Mouse (Mus musculus) brain, embryonic 18.5 days (tissue): ENCODE results near the gene Mapk8ip1.
A peak's percentile ranks its signal among the peaks of the same experiment; 100 is the strongest.

Experiments used
- DNase-seq: peaks from one replicate; pipeline ENCODE4 v3.0.0-alpha.2; 2012; ENCODE audit warnings: low read depth, low spot score

Gene Mapk8ip1

GRCm38 (mm10) chr2:92401091-92401561 is at the start of gene Mapk8ip1:
Gene Mapk8ip1, minus strand, starts transcription at chr2:92401263.
- no peak for DNase-seq

GRCm38 (mm10) chr2:92447121-92447740 is 46.2 kb upstream of the Mapk8ip1 start:
- DNase-seq = no peak

- DNase-seq = no peak
Observed at GRCm38 (mm10) chr2:92446656-92447055, 45.6 kb upstream of the Mapk8ip1 start.

- no peak for DNase-seq
Observed at GRCm38 (mm10) chr2:92445890-92446289, 44.8 kb upstream of the Mapk8ip1 start.

- no peak for DNase-seq
Observed at GRCm38 (mm10) chr2:92444376-92444775, 43.3 kb upstream of the Mapk8ip1 start.

- DNase-seq = no peak
Observed at GRCm38 (mm10) chr2:92443313-92443712, 42.2 kb upstream of the Mapk8ip1 start.

GRCm38 (mm10) chr2:92442419-92443001 is 41.4 kb upstream of the Mapk8ip1 start:
- no peak for DNase-seq

- DNase-seq = no peak
Observed at GRCm38 (mm10) chr2:92440432-92440831, 39.4 kb upstream of the Mapk8ip1 start.

GRCm38 (mm10) chr2:92438567-92438966 is 37.5 kb upstream of the Mapk8ip1 start:
- DNase-seq = no peak

- no peak for DNase-seq
Observed at GRCm38 (mm10) chr2:92437875-92438274, 36.8 kb upstream of the Mapk8ip1 start.

- DNase-seq = no peak
Observed at GRCm38 (mm10) chr2:92437366-92437765, 36.3 kb upstream of the Mapk8ip1 start.

GRCm38 (mm10) chr2:92435023-92435422 is 34.0 kb upstream of the Mapk8ip1 start:
- DNase-seq = no peak

GRCm38 (mm10) chr2:92434375-92434745 is 33.3 kb upstream of the Mapk8ip1 start:
- DNase-seq = no peak

GRCm38 (mm10) chr2:92433578-92434374 is 32.7 kb upstream of the Mapk8ip1 start, which contains the start of gene Cry2:
Gene Cry2, minus strand, starts transcription at chr2:92434043.
- peak; percentile 98 for DNase-seq

- no peak for DNase-seq
Observed at GRCm38 (mm10) chr2:92432299-92433295, 31.5 kb upstream of the Mapk8ip1 start.

GRCm38 (mm10) chr2:92431611-92432179 is 30.6 kb upstream of the Mapk8ip1 start:
- DNase-seq = no peak

GRCm38 (mm10) chr2:92430723-92431541 is 29.9 kb upstream of the Mapk8ip1 start:
- DNase-seq = no peak

GRCm38 (mm10) chr2:92430089-92430488 is 29.0 kb upstream of the Mapk8ip1 start:
- no peak for DNase-seq

GRCm38 (mm10) chr2:92427882-92428281 is 26.8 kb upstream of the Mapk8ip1 start:
- DNase-seq = no peak

- DNase-seq = no peak
Observed at GRCm38 (mm10) chr2:92426426-92426825, 25.4 kb upstream of the Mapk8ip1 start.
